Mouse (Mus musculus) kidney, adult 9 months (tissue): ENCODE results near the gene Rxfp2.
A peak's percentile ranks its signal among the peaks of the same experiment; 100 is the strongest.

Experiments
- DNase-seq: peaks from one replicate; pipeline ENCODE4 v3.0.0; 2022

The Rxfp2 gene

GRCm38 (mm10) chr5:150018656-150019055 lies at the start of gene Rxfp2:
TSS of gene Rxfp2 (plus strand) at chr5:150018675.
- DNase-seq = no peak

DNA sequence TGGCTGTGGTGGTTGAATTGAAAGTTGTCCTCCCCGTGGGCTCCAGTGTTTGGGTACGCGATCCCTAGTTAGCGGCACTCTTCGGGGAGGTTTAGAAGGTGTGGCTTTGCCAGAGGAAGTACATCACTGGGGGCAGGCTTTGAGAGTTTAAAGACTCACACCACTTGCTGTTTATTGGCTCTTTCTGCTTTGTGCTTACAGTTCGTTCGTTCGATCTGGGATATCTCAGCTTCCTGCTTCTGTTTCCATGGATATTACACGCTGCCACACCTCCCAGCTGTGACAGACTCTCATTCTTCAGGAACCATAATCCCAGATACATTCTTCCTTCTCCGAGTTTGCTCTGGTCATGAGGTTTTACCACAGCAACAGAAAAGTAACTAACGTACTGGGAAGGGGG lies 48.2 kb upstream of the Rxfp2 start:
- no peak for DNase-seq

- no peak for DNase-seq
Measured at GRCm38 (mm10) chr5:149977027-149977426, 41.4 kb upstream of the Rxfp2 start.

- peak; percentile 7 for DNase-seq
Measured at GRCm38 (mm10) chr5:149983621-149984020, 34.9 kb upstream of the Rxfp2 start.

DNA sequence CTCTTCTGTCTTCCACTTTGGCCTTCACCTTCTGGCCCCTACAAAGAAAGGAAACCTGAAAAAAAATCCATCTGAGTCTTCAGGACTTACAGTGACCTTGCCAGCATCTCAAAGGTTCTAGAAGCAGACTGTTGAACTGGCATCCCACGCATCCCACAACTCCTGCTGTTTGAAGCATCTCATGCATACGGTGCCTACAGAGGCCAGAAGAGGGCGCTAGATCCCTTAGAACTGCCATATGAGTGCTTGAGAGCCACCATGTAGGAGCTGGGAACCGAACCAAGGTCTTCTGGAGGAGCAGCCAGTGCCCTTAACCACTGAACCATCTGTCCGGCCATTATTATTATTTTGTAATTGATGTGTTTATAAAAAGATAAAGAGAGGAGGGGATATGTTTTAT lies 23.9 kb upstream of the Rxfp2 start:
- no peak for DNase-seq

DNA sequence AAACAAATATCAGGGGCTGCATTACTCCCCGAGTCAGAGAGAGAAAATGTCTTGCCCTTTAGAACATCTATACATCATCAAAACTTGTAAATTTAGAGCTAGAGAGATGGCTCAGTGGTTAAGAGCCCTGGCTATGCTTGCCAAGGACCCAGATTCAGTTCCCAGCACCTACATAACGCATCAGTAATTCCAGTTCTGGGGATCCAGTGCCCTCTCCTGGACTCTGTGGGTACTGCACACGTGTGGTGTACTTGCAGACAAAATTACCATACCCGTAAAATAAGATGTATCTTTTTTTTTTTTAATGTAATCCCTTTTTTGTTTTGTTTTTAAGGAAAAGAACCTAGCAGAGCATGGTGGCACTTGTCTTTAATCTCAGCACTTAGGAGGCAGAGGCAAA lies 21.9 kb upstream of the Rxfp2 start:
- DNase-seq = no peak

GRCm38 (mm10) chr5:149997321-149998034 lies 21.0 kb upstream of the Rxfp2 start:
- DNase-seq = no peak

DNA sequence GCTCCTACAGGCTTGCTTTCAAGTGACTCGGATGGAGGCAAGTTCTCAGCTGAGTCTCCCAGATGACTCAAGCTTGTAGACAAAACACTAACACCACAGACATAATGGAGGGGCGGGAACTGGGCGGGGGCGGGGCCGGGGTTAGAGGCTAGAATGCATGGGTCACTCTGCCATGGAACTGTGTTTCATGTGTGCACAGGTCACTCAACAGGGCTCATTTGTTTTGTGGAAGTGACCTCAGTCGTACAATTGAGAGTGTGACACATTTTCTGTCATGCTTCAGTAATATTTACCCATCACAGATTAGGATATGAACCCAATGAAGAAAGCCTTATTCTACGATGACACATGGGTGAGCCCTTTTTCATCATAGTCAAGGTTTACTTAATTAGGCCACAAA lies 20.2 kb upstream of the Rxfp2 start:
- DNase-seq = no peak

DNA sequence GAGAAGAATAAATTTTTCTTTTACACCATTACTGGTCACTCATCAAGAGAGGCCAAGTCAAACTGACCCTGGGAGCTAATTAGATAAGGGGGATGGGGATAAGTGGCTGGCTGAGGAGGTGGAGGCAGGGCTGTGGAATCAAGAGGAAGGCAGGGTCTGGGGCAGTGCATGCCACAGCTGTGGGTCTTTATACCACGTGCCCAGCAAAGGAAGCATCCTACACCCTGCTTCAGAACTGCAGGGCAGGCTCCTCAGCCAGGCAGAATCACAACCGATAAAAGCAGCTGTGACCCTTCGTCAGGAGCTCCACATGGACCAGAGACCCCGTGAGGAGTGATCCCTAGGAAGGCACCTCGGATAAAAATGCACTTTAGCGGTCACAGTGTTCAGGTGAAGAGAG lies 13.1 kb upstream of the Rxfp2 start:
- DNase-seq = no peak

DNA sequence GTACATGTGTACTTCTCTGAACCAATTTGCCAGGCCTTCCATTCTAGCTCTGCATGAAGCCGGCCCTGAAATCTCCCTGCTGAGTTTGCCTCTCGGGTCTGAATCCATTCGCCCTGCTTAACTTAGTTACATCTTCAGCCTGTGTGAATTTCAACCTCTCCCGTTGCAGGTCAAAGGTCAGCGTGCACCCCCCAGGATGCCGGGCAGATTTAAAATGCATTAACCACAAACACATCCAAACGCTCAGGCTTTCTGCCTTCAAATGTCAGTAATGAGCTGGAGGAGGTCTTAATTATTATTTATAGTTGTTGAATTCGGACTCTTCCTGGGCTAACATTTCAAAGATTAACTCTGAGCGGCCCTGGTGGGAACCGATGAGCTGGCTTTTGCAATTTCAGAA lies 1.6 kb upstream of the Rxfp2 start:
- DNase-seq = peak; percentile 19

- DNase-seq = no peak
Measured at GRCm38 (mm10) chr5:150017672-150018071, 803 bp upstream of the Rxfp2 start.

DNA sequence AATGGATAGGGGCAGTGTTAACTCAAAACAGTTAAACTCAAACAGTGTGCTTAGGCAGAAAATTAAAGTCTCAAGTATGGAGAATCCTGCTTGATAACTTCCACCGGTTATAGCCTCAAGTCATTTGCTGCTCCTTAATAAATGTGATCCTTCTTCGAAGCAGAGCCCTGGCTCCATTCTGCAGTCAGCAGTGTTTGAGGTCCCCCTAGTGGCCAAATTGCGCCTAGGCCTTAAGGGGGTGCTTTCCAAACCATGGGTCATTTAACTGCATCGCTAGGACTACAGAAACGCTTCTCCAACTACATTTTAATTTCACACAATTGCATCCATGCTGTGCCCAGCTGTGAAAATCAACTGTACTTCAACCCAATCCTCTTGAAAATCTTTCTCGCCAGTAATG lies 2.4 kb downstream of the Rxfp2 start:
- DNase-seq = peak; percentile 86

GRCm38 (mm10) chr5:150021805-150022204 lies 3.3 kb downstream of the Rxfp2 start:
- DNase-seq = no peak

GRCm38 (mm10) chr5:150022556-150022955 lies 4.1 kb downstream of the Rxfp2 start:
- no peak for DNase-seq

DNA sequence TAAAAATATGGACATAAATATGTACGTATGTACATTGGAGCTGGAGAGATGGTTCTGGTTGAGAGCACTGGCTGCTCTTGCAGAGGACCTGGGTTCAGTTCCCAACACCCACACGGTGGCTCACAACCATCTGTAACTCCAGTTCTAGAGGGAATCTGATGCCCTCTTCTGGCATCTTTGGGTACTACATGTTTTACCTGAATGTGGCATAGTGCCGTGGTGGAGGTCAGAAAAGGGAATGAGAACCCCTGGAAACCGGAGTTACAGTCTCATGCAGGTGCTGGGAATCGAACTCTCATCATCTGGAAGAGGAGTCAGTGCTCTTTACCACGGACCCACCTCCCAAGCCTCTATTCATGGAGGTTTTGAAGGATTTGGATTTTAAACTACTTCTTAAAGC lies 5.0 kb downstream of the Rxfp2 start:
- DNase-seq = no peak

DNA sequence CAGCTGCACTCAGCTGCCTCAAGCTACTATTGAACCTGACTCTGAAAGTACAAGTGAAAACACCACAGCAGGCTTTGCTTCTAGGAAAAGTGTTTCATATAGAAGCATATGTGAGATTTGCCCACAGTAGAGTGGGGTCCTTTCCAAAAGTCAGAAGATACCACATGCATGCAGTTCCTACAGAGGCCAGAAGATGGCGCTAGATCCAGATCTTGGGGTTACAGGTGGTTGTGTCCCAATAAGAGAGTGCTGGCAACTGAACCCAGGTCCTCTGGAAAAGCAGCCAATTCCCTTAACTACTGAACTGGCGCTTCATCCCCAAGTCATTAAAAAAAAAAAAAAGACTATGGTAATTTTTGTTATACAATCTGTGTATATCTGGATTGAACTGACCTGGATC lies 5.7 kb downstream of the Rxfp2 start:
- DNase-seq = no peak

DNA sequence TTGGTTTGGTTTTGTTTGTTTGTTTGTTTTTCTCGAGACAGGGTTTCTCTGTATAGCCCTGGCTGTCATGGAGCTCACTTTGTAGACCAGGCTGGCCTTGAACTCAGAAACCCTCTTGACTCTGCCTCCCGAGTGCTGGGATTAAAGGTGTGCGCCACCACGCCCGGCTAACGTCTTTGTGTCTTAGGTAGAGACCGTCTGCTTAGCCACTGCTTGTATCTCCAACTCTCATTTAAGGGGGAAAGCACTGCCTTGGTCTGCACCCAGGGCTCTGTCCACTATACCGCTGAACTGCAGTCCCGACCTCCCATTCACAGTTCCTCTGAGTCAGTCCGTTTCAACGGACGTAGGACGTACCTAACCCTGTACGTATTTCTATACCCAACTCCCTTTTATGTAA lies 6.4 kb downstream of the Rxfp2 start:
- DNase-seq = no peak

- DNase-seq = no peak
Measured at GRCm38 (mm10) chr5:150025326-150025725, 6.9 kb downstream of the Rxfp2 start.

DNA sequence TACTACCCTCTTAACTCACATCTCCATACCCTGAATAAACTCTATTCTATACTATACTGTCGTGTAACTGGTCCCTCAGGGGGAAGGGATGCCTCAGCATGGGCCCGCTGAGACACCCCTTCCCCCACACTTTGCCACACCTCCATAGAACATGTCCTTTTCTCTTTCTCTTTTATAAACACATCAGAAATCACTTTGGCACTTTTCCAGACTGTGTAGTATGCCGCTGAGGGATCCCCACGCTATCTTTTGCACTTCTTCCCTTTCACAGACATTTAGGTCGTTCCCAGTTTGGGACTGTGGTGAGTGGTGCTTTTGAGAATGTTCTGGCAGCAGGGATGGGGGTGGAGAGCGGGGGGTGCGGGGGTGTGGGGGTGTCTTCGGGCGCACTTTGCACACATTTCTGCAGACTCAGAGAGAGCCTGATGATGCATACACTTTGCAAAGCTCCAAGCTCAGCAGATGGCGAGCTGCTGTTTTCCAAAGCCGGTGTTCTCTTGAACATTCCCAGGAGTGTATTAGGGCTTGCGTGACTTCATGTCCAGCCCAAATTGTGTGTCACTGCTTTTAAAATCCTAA lies 8.1 kb downstream of the Rxfp2 start:
- no peak for DNase-seq

DNA sequence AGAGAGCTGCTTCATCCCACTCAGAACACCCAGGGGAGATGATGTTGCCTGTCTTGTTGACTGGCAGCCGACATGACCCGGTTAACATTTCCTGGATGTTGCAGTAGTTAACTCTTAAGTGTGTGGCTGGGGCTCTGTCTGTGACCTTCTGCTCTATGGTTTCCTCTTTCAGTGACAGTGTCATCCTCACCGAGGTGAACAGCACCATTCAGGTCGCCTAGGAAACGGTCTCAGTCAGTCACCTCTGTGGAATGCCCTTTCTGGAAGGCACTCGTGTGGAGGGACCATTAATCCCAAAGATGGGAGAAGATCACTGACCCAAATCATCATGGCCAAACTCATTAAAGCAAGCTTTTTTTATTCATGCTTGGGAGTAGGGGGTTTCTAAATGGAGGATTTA lies 12.7 kb downstream of the Rxfp2 start:
- DNase-seq = peak; percentile 20

- DNase-seq = no peak
Measured at GRCm38 (mm10) chr5:150031634-150032033, 13.2 kb downstream of the Rxfp2 start.

DNA sequence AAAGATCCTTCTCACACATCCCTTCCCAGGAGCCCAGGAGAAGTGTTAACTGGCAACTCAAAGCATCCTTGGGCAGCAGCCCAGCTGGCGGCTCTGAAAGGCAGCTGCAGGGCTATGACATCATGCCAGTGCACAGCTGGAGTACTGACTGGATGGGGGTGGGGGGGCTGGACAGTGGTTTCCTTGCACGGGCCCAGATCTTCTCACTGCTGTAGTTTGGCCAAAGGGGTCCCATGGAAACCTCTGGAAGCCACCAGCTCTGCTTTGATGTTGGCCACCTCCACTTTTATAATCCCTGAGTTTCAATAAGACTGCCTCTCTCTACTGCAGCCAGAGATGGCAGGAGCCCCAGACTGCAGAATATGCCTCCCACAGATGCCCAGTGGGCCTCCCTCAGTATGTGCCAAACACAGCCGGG lies 13.6 kb downstream of the Rxfp2 start:
- DNase-seq = peak; percentile 26

GRCm38 (mm10) chr5:150036286-150036685 lies 17.8 kb downstream of the Rxfp2 start:
- DNase-seq = no peak

- no peak for DNase-seq
Measured at GRCm38 (mm10) chr5:150036918-150037317, 18.4 kb downstream of the Rxfp2 start.

GRCm38 (mm10) chr5:150044533-150044932 lies 26.1 kb downstream of the Rxfp2 start:
- DNase-seq = no peak
